Mouse (Mus musculus): ENCODE data around the gene Aoc2.

- TF ChIP-seq TAL1 (IDR thresholded peaks at IDR 0.05; ENCODE audit: low read length) (no peak), GATA1 (IDR thresholded peaks at IDR 0.05; ENCODE audit: low read length) (no peak)
These were observed 35.8 kb downstream of the Aoc2 start for GRCm38 (mm10) chr11:101360651-101361113.
